Mouse (Mus musculus) lung, postnatal 10 days (tissue): ENCODE measurements at regions not wholly inside any gene's neighbourhood (a gene's known extent, or its start where the extent isn't known, plus 50 kb on each side); places are given as distances from the start of the nearest gene placed in this dataset.
"Not testable (repeated sequence)": the region's sequence is repeated elsewhere in the genome, so short reads cannot be mapped to it uniquely, and the experiment has no call there.

Source experiments
- DNase-seq: peaks from one replicate; pipeline ENCODE4 v3.0.0; 2021

GRCm38 (mm10) chr6:89161746-89162145, 200.7 kb downstream of the Plxna1 start:
- DNase-seq = no peak

- no peak for DNase-seq
These were observed 192.9 kb downstream of the Plxna1 start for GRCm38 (mm10) chr6:89169520-89169919.

GRCm38 (mm10) chr6:89184920-89185319, 177.5 kb downstream of the Plxna1 start:
- not testable (repeated sequence) for DNase-seq

- not testable (repeated sequence) for DNase-seq
These were observed 161.7 kb downstream of the Plxna1 start for GRCm38 (mm10) chr6:89200514-89201284.

GRCm38 (mm10) chr6:89215021-89215420, 147.4 kb downstream of the Plxna1 start:
- no peak for DNase-seq

GRCm38 (mm10) chr6:89235416-89236075, 126.9 kb downstream of the Plxna1 start:
- no peak for DNase-seq

GRCm38 (mm10) chr6:89236226-89236625, 126.2 kb downstream of the Plxna1 start:
- no peak for DNase-seq

- DNase-seq = no peak
These were observed 125.4 kb downstream of the Plxna1 start for GRCm38 (mm10) chr6:89236892-89237646.

- no peak for DNase-seq
These were observed 123.5 kb downstream of the Plxna1 start for GRCm38 (mm10) chr6:89238871-89239270.

- peak; percentile 73 for DNase-seq
These were observed 122.9 kb downstream of the Plxna1 start for GRCm38 (mm10) chr6:89239511-89239910.

GRCm38 (mm10) chr6:89240168-89240705, 122.2 kb downstream of the Plxna1 start:
- no peak for DNase-seq

GRCm38 (mm10) chr6:89242371-89243288, 119.8 kb downstream of the Plxna1 start:
- DNase-seq = peak; percentile 56

GRCm38 (mm10) chr6:89245506-89245905, 116.9 kb downstream of the Plxna1 start:
- no peak for DNase-seq

- DNase-seq = no peak
These were observed 116.2 kb downstream of the Plxna1 start for GRCm38 (mm10) chr6:89246261-89246660.

- no peak for DNase-seq
These were observed 113.8 kb downstream of the Plxna1 start for GRCm38 (mm10) chr6:89248574-89248973.

- no peak for DNase-seq
These were observed 113.1 kb downstream of the Plxna1 start for GRCm38 (mm10) chr6:89249303-89249702.

- DNase-seq = no peak
These were observed 110.8 kb downstream of the Plxna1 start for GRCm38 (mm10) chr6:89251641-89252040.

- no peak for DNase-seq
These were observed 106.4 kb downstream of the Plxna1 start for GRCm38 (mm10) chr6:89256022-89256421.

- DNase-seq = no peak
These were observed 105.7 kb downstream of the Plxna1 start for GRCm38 (mm10) chr6:89256630-89257292.

- no peak for DNase-seq
These were observed 105.0 kb downstream of the Plxna1 start for GRCm38 (mm10) chr6:89257416-89257815.

GRCm38 (mm10) chr6:89258140-89258539, 104.3 kb downstream of the Plxna1 start:
- no peak for DNase-seq
